Mouse (Mus musculus) midbrain, embryonic 16.5 days (tissue): ENCODE data around the gene Pnpla2. TPM values are rescaled to one million over a fixed set of nuclear protein-coding genes. Genes with fewer than 3 reads are reported as not detected.

ENCODE experiments used
- ATAC-seq: fragments of 200-750 bp; cut with Nextera tagmentation; 2 replicates; pipeline ENCODE4 v1.8.0; 2017; ENCODE audit warnings: moderate TSS enrichment
- H3K27ac ChIP-seq: fragments of 300-500 bp; sonication (generic); 2 replicates; pipeline ENCODE4 v1.5.1; 2014; ENCODE audit warnings: mild to moderate bottlenecking, low read length, mixed read lengths
- H3K27me3 ChIP-seq: fragments of 300-500 bp; sonication (generic); 2 replicates; pipeline ENCODE4 v1.6.1; 2014; ENCODE audit warnings: low read depth, low read length, mixed read lengths; ENCODE audit not compliant: control insufficient read depth, insufficient read depth
- H3K36me3 ChIP-seq: fragments of 300-500 bp; sonication (generic); 2 replicates; pipeline ENCODE4 v1.6.1; 2014; ENCODE audit warnings: mild to moderate bottlenecking, low read length, moderate library complexity, mixed read lengths; ENCODE audit not compliant: control insufficient read depth, insufficient read depth
- H3K4me1 ChIP-seq: fragments of 300-500 bp; sonication (generic); 2 replicates; pipeline ENCODE4 v1.6.1; 2014; ENCODE audit warnings: mild to moderate bottlenecking, low read length, mixed read lengths; ENCODE audit not compliant: control insufficient read depth, insufficient read depth
- H3K4me2 ChIP-seq: fragments of 300-500 bp; sonication (generic); 2 replicates; pipeline ENCODE4 v1.6.1; 2014; ENCODE audit warnings: mild to moderate bottlenecking, low read length, mixed read lengths
- H3K4me3 ChIP-seq: fragments of 300-500 bp; sonication (generic); 2 replicates; pipeline ENCODE4 v1.5.1; 2014; ENCODE audit warnings: low read depth, mild to moderate bottlenecking, low read length, moderate library complexity, mixed read lengths
- H3K9ac ChIP-seq: fragments of 300-500 bp; sonication (generic); 2 replicates; pipeline ENCODE4 v1.6.1; 2014; ENCODE audit warnings: low read depth, low read length, mixed read lengths
- H3K9me3 ChIP-seq: fragments of 300-500 bp; sonication (generic); replicated peaks from 2 replicates; pipeline ENCODE4 v1.6.1; 2014; ENCODE audit warnings: mild to moderate bottlenecking, low read length, mixed read lengths; ENCODE audit not compliant: control insufficient read depth, poor library complexity, severe bottlenecking
- WGBS: fragments of 180-500 bp; shearing (Covaris S2); extraction: QIAGEN DNeasy Blood & Tissue Kit; methylation state at CpG from one replicate; pipeline ENCODE4 v1.1.7; 2014; 5-methylcytosine and 5-hydroxymethylcytosine counted together
- polyA plus RNA-seq: library from polyadenylated mRNA; unstranded; fragments of >200 nt; fragmentation: Nextera tagmentation; extraction: Ambion mirVana; gene quantifications from 2 replicates; pipeline ENCODE4 v1.2.1, GENCODE M21; 2015

The Pnpla2 gene
- polyA plus RNA-seq, 1 experiment from 2014 or later: 17.7 TPM

DNA sequence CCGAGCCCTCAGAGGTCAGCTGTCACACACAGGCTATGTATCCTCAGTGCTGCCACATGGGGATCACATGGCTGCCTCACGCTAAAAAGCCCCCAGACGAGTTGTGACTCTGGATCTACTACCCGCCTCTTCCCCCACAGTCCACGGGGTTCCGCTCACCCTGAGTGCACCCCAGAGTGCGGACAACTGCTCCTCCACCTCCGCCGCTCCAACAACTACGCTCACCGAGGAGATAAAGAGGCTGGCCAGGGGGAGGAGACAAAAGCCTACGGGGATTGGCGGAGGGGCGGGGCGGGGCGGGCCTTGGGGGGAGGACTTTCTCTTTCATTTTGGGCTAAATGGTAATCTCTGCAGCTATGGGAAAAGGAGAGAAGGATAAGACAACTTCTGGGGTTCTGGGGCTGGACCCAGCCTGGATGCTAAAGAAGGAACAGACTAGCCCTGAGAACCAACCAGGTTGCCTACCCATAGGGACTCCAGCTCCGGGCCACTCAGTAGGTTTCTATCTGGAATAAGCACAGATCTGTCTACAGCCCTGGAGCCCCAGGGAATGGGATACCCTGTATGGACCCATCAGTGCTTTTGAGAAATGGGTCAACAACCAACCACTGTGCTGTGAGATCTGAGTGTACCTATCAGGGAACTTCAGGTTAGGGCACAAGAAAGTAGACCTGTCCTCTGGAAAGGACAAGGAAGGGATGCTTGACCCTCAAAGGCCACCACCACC is 19.7 kb upstream of the Pnpla2 start:
- WGBS: 4% methylated on average over 17 of the region's 17 CpGs
- Histone ChIP-seq H3K27me3 (no peaks in the 10 kb centered on the region), H3K4me1 (peaks cover 40% of the 10 kb centered on the region), H3K27ac (peak overlapping the region; percentile 77), H3K36me3 (peaks cover 24% of the 10 kb centered on the region), H3K4me2 (peak overlapping the region; percentile 69), H3K9me3 (no peaks in the 10 kb centered on the region), H3K4me3 (peak overlapping the region; percentile 65), H3K9ac (peak overlapping the region; percentile 89)
- ATAC-seq: peak; percentile 11

DNA sequence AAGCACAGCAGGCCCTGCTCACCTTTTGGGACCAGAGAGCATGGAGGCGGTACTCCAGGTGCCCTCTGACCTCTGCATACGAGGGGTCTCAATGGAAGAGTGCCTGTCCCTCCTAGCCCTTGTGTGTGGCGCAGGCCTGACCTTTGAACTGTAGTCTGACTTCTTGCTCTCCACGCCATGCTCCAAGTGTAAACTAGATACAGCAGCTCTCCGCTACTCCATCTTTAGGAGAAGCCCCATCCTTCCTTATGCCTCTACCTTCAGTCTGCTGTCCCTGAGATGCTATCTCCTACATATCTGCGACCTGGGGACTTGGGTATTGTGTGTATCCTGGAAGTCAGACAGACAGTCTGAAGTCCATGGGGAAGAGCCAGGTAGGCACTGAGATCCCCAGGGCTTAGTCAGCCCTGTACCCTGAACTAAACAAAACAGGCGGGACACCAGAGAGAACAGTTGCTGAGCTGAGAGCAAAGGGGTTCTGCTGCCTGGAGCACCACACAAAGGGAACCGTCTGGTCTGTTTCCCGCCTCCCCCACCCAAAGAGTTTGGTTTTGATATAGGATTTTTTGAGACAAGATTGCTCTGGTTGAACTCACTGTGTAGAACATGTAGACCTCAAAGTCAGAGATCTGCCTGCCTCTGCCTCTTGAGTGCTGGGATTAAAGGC is 19.0 kb upstream of the Pnpla2 start:
- H3K9me3 ChIP-seq: no peaks in the 10 kb centered on the region
- ATAC-seq: no peak
- no peaks in the 10 kb centered on the region for H3K27me3 ChIP-seq
- no peak overlapping the region for H3K4me3 ChIP-seq
- no peak overlapping the region for H3K9ac ChIP-seq
- H3K4me1 ChIP-seq: peaks cover 40% of the 10 kb centered on the region
- 75% methylated on average over 9 of the region's 9 CpGs for WGBS
- peaks cover 18% of the 10 kb centered on the region for H3K36me3 ChIP-seq
- H3K4me2 ChIP-seq: peak overlapping the region; percentile 69
- peak overlapping the region; percentile 77; the same call in 1 of the 2 replicates for H3K27ac ChIP-seq

DNA sequence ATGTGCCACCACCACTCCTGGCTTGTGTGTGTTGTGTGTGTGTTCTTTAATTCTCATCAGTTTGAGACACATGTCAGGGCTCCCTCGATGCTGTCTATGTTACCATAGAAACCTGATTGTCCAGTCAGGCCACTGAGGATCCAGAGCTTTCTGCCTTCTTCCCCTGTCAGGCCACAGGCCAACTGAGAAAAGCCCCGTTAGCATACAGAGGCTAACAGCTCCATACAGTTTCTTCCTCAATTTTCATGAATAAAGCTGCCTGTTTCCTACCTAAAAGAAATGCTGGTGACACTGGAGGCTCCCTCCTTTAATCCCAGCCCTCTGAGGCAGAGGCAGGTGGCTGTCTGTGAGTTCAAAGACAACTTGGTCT is 18.5 kb upstream of the Pnpla2 start:
- Histone ChIP-seq H3K4me1 (peaks cover 40% of the 10 kb centered on the region), H3K27ac (no peak overlapping the region; the same call in 1 of the 2 replicates), H3K36me3 (peaks cover 13% of the 10 kb centered on the region), H3K27me3 (no peaks in the 10 kb centered on the region), H3K4me2 (peak overlapping the region; percentile 69), H3K4me3 (peak overlapping the region; percentile 59), H3K9ac (peak overlapping the region; percentile 89), H3K9me3 (no peaks in the 10 kb centered on the region)
- no peak for ATAC-seq
- 37% methylated on average over 2 of the region's 2 CpGs for WGBS

DNA sequence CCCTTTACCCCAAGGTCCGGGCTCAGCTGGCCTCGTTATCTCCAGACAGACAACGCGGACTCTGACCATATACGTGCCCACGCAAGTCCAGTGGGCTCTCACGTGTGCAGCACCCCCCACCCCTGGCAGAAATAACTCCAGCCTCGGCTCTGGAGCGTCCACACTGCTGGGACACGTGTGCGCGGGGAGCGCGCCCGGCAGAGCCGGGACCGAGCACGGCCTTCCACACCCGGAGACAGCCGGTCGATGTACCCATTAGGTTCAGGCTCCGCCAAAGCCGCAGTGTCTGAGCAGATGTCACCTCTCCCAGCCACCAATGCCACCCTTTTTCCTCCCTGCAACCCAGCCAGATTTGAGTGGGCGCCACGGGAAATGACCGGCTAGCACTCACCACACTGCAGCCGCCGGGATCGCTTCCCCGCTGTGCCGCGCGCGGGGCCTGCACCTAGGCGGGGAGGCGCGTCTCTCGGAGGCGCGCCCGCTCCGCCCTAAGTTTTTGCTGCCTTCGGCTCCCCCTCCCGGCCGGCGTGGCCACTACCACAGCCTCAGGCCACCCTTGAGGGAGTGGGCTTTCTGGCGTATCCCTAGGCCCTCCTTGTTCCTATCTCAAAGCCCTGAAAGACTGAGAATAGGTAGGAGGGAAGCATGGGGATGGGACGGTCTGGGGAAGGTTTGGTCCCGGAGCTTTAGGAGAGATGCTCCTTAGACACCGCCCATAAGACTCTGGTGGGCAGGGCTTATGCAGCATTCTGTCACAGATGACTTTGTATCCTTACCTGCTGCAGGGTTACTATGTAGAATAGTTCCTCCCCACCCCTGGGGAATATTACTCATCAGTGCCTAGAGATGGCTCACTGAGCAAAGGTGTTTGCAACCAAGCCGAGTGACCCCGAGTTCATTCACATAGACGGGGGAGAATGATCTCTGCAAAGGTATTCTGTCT is 17.5 kb upstream of the Pnpla2 start, which contains the start of gene Slc25a22:
Slc25a22 (minus strand) TSS at position 715 of the 943 bp plus-strand sequence.
- no peaks in the 10 kb centered on the region for H3K27me3 ChIP-seq
- H3K4me3 ChIP-seq: peak within 1 kb of the TSS; percentile 59
- 5% methylated on average over 53 of the region's 53 CpGs for WGBS
- H3K9ac ChIP-seq: peak within 1 kb of the TSS; percentile 89
- H3K27ac ChIP-seq: peak within 1 kb of the TSS; percentile 84
- H3K4me1 ChIP-seq: peaks cover 40% of the 10 kb centered on the region
- ATAC-seq: peak; percentile 73
- H3K36me3 ChIP-seq: peaks cover 6% of the 10 kb centered on the region; the same call in 1 of the 2 replicates
- H3K4me2 ChIP-seq: peak within 1 kb of the TSS; percentile 69
- no peaks in the 10 kb centered on the region for H3K9me3 ChIP-seq

DNA sequence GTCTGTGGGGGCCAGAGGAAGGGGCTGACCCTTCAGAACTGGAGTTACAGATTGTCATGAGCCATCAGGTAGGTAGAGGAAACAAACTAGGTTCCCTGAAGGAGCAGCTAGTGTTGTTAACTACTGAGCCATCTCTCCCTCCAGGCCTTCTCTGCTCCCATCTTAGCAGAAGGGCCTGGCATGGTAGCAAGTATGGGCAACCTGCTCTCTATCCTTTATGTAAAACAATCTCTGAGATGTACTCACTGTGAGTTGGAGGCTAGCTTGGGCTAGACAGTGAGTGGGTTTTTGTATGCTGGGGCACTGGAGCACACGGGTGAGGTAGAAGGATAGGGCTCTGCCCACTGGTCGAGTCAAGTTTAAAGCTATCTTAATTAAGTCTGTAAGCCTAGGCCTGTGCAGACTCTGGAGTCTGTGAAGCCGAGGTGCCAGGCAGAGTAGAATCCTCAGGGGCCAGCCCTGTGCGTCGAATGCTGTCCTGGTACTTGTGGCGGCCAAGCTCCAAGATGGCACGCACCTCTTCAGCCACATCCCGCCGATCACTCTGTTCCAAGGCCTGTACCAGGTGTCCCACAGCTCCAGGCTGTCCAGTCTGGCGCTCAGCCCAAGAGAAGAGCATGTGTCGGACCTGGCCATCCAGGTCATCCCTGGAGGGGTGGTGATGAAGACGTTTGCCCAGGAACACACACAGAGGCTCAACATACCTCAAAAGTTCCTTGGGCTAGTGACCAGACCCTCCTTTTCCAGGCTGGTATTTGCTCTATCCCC is 16.6 kb upstream of the Pnpla2 start:
- WGBS: 86% methylated on average over 12 of the region's 12 CpGs
- no peak for ATAC-seq
- Histone ChIP-seq H3K9ac (peak overlapping the region; percentile 89), H3K27me3 (no peaks in the 10 kb centered on the region), H3K4me2 (peak overlapping the region; percentile 69), H3K4me1 (peaks cover 32% of the 10 kb centered on the region), H3K36me3 (0 out of 2 replicates have a peak, but pooled peaks cover 4% of the 10 kb centered on the region), H3K4me3 (peak overlapping the region; percentile 59; the same call in 1 of the 2 replicates), H3K9me3 (no peaks in the 10 kb centered on the region), H3K27ac (peak overlapping the region; percentile 84)

DNA sequence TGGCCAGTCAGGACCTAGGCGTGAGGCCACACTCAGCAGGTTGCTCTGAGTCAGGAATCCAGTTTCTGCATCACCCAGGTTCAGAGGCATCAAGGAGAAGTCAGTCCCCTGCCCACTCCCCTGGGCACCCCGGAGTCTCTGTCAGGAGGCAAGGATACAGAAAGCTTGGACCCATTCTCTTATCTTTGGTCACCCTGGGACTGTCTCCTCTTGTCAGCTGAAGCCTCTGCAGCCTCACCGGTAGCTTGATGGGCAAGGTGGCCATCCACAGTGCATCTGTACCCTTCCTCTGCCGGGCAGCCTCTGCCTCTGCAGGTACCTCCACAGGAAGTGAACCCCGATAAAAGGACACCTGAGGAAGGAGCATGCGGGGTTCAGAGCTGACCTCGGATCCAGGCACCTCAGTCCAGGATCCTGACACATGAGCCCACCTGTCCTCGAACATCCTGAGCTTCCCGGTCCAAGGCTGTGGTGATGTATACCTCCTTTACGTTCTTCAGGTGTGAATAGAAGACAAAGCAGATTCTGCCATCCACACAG is 15.8 kb upstream of the Pnpla2 start:
- H3K9me3 ChIP-seq: no peaks in the 10 kb centered on the region
- no peak overlapping the region for H3K4me3 ChIP-seq
- ATAC-seq: no peak

DNA sequence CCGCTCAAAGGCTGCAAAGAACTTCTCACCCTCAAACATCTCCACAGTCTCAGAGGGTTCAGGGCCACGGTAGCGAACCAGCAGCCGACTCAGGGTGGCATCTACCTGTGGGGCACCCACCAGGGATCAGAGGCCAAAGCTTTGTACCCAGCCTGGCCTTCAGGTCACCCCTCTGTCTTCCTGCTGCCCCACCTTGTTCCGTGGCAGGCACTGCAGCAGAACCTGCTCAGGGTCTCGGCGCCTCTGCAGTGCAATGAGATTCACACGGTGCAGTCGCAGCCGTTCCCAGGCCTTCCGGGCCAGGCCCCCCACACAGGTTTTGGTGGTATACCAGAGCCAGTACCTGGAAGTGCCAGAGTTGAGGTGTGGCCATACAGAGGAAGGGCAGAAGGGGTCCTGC is 15.2 kb upstream of the Pnpla2 start:
- peaks cover 21% of the 10 kb centered on the region for H3K4me1 ChIP-seq
- H3K4me2 ChIP-seq: no peak overlapping the region
- no peak overlapping the region for H3K9ac ChIP-seq
- H3K27me3 ChIP-seq: no peaks in the 10 kb centered on the region
- ATAC-seq: no peak
- no peaks in the 10 kb centered on the region for H3K36me3 ChIP-seq
- no peaks in the 10 kb centered on the region for H3K9me3 ChIP-seq
- 95% methylated on average over 11 of the region's 11 CpGs for WGBS
- no peak overlapping the region for H3K27ac ChIP-seq
- no peak overlapping the region for H3K4me3 ChIP-seq

More for the DNA sequence above, 15.8 kb upstream of the Pnpla2 start:
- Histone ChIP-seq H3K27ac (no peak overlapping the region), H3K4me2 (no peak overlapping the region), H3K36me3 (no peaks in the 10 kb centered on the region), H3K27me3 (no peaks in the 10 kb centered on the region), H3K4me1 (peaks cover 24% of the 10 kb centered on the region), H3K9ac (no peak overlapping the region)
- 96% methylated on average over 10 of the region's 10 CpGs for WGBS

DNA sequence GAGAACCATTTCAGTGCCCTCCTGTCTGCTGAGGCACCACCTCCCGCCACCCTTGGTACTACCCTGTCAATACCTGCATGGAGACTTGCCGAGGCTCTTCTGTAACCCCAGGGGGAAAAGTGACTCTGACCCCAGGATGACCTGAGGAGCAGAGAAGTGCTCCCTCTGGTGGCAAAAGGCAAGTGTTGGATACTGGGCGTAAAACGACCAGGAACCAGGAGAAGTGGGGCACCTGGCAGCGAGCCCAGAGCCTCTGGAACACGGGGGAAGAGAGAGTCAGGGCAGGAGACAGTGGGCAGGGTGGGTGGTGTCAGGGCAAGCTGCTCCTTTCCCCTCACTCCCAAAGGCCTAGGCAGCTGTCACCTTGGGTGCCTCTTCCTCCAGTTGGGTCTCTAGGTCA is 14.4 kb upstream of the Pnpla2 start:
- 27% methylated on average over 6 of the region's 6 CpGs for WGBS
- H3K9me3 ChIP-seq: no peaks in the 10 kb centered on the region
- H3K4me3 ChIP-seq: no peak overlapping the region
- H3K27me3 ChIP-seq: no peaks in the 10 kb centered on the region
- no peak overlapping the region for H3K9ac ChIP-seq
- H3K27ac ChIP-seq: no peak overlapping the region
- no peaks in the 10 kb centered on the region for H3K36me3 ChIP-seq
- peaks cover 15% of the 10 kb centered on the region for H3K4me1 ChIP-seq
- H3K4me2 ChIP-seq: no peak overlapping the region
- ATAC-seq: no peak
